Mouse (Mus musculus) forebrain, embryonic 14.5 days (tissue): Measurements from ENCODE around the gene Myom1. TPM values are rescaled to one million over a fixed set of nuclear protein-coding genes. Genes with fewer than 3 reads are reported as not detected.

Experiments
- ATAC-seq: fragments of 200-750 bp; cut with Nextera tagmentation; 2 replicates; pipeline ENCODE4 v1.8.0; 2017; ENCODE audit warnings: mild to moderate bottlenecking, moderate library complexity
- DNase-seq: peaks from one replicate; pipeline ENCODE4 v3.0.0-alpha.2; 2015; ENCODE audit warnings: low spot score
- H3K27ac ChIP-seq: fragments of 300-500 bp; sonication (generic); 2 replicates; pipeline ENCODE4 v1.5.1; 2014; ENCODE audit warnings: low read depth, mild to moderate bottlenecking, control low read depth, low read length, moderate library complexity
- H3K27me3 ChIP-seq: fragments of 300-500 bp; sonication (generic); replicated peaks from 2 replicates; pipeline ENCODE4 v1.6.1; 2014; ENCODE audit warnings: low read length, control low read depth, mixed read lengths; ENCODE audit not compliant: control insufficient read depth, insufficient read depth
- H3K36me3 ChIP-seq: fragments of 300-500 bp; sonication (generic); 2 replicates; pipeline ENCODE4 v1.6.1; 2014; ENCODE audit warnings: low read length, control low read depth; ENCODE audit not compliant: control insufficient read depth, insufficient read depth
- H3K4me1 ChIP-seq: fragments of 300-500 bp; sonication (generic); 2 replicates; pipeline ENCODE4 v1.6.1; 2014; ENCODE audit warnings: antibody characterized with exemption, low read length, control low read depth; ENCODE audit not compliant: control insufficient read depth, insufficient read depth
- H3K4me2 ChIP-seq: fragments of 300-500 bp; sonication (generic); 2 replicates; pipeline ENCODE4 v1.6.1; 2014; ENCODE audit warnings: mild to moderate bottlenecking, control low read depth, low read length
- H3K4me3 ChIP-seq: fragments of 300-500 bp; sonication (generic); 2 replicates; pipeline ENCODE4 v1.5.1; 2014; ENCODE audit warnings: low read depth, low read length, control low read depth
- H3K9ac ChIP-seq: fragments of 300-500 bp; sonication (generic); 2 replicates; pipeline ENCODE4 v1.6.1; 2014; ENCODE audit warnings: mild to moderate bottlenecking, low read length, control low read depth, moderate library complexity
- H3K9me3 ChIP-seq: fragments of 300-500 bp; sonication (generic); replicated peaks from 2 replicates; pipeline ENCODE4 v1.6.1; 2016; ENCODE audit warnings: low read length, control low read depth, mixed read lengths; ENCODE audit not compliant: control insufficient read depth
- WGBS: fragments of 180-500 bp; shearing (Covaris S2); extraction: QIAGEN DNeasy Blood & Tissue Kit; methylation state at CpG from one replicate; pipeline ENCODE4 v1.1.7; 2014; 5-methylcytosine and 5-hydroxymethylcytosine counted together
- polyA plus RNA-seq: library from polyadenylated mRNA; unstranded; fragments of >200 nt; fragmentation: Nextera tagmentation; extraction: Ambion mirVana; gene quantifications from 2 replicates; pipeline ENCODE4 v1.2.1, GENCODE M21; 2014

Gene Myom1
- polyA plus RNA-seq, 1 experiment from 2014 or later, result 1.0 TPM

DNA sequence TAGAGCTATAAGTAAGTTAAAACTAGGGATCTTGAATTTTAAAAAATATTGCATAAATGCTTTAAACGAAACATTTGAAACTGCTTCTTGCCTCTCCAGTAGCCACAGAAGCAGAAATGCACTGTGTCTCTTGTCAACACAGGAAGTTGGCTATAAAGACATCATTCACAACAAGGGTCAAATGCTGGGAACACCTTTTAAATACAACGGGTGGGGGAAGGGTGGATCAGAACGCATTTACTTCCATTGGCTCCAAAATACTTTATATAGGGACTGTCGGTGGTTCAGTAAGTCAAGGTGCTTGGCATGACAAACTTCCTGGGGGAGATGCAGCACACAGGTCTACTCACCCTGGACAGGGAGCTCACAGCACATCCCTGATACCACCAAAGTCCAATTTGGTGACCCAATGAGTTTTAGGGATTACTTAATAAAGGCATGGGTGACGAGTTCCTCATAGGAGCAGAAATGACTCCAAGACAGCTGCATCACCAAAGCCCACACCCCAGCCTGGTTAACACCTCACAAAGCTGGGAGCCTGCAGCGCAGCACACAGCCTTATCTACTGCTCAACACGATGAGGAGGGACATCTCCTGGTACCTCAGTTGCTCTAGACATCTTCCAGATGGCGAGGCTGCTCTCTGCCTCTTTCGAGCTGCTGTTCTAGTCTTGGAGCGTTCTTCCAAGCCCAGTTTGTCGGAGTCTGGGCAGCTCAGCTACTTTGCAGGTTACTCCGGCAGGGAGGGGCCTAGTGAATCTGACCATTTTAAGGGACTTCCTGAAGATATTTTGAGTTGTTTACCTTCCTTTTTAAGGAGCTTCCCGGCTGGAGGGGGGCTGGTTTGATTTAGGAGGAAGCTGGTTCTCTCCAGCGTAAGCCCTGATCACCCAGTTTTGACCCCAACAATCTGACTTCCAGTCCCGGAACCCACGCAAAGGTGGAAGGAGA is 134.2 kb downstream of the Myom1 start:
- Histone ChIP-seq H3K4me1 (no peaks in the 10 kb centered on the region), H3K4me3 (no peak overlapping the region), H3K27me3 (no peaks in the 10 kb centered on the region), H3K27ac (no peak overlapping the region), H3K9ac (no peak overlapping the region), H3K36me3 (no peaks in the 10 kb centered on the region), H3K9me3 (no peaks in the 10 kb centered on the region), H3K4me2 (no peak overlapping the region)
- no peak for ATAC-seq
- 86% methylated on average over 16 of the region's 16 CpGs for WGBS
- no peak for DNase-seq

DNA sequence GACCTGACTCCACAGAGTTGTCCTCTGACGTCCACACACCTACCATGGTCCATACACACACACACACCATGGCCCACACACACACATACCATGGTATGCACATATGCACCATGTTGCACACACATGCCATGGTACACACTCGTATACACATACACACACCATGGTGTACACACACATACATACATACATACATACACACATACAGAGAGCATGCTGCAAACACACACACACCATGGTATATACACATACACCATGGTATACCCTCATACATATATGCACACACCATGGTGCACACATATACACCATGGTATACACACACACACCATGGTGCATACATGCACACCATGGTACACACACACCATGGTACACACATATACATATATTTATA is 134.9 kb downstream of the Myom1 start:
- Histone ChIP-seq H3K9me3 (no peaks in the 10 kb centered on the region), H3K36me3 (no peaks in the 10 kb centered on the region), H3K9ac (no peak overlapping the region), H3K27me3 (no peaks in the 10 kb centered on the region), H3K4me2 (no peak overlapping the region), H3K4me1 (no peaks in the 10 kb centered on the region), H3K4me3 (no peak overlapping the region), H3K27ac (no peak overlapping the region)
- 92% methylated on average over 2 of the region's 2 CpGs for WGBS
- ATAC-seq (no peak), DNase-seq (no peak)

DNA sequence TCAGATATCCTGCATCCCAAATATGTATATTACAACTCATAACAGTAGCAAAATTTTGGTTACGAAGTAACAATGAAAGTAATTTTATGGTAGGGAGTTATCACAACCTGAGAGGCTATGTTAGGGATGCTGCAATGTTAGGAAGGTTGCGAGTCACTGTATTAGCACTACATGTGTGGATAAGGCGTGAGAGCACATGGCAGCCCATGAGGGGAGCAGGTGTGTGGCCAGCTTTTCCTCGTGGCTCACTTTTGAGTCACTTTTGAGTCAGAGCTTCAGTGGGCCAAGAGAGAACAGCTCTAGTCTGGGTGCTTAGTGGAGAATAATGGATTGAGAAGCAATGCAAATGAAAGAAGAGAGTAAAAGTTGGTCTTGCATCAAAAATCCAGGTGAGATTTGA is 139.6 kb downstream of the Myom1 start:
- H3K4me1 ChIP-seq, result no peaks in the 10 kb centered on the region
- H3K4me2 ChIP-seq, result no peak overlapping the region
- H3K27ac ChIP-seq, result no peak overlapping the region
- H3K9me3 ChIP-seq, result no peaks in the 10 kb centered on the region
- 80% methylated on average over 4 of the region's 4 CpGs for WGBS
- no peak for DNase-seq
- H3K27me3 ChIP-seq, result no peaks in the 10 kb centered on the region
- no peak overlapping the region for H3K9ac ChIP-seq
- no peak overlapping the region for H3K4me3 ChIP-seq
- ATAC-seq, result no peak
- no peaks in the 10 kb centered on the region for H3K36me3 ChIP-seq

DNA sequence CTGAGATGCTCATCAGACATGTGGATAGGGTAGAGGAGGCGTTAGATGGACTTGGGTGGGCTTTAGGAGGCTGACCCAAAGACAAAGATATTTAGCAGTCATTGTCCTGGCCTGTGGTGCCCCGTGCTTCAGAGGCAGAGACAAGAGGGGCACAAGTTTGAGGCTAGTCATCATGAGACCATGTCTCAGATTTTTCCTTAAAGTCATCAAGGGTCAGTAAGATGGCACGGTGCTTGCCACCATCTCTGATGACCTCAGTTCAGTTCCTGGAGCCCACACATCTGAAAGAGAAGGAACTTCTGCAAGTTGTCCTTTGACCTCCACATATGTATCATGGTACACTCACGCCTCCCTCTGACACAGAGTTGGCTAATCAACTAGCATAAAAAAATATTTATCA is 140.7 kb downstream of the Myom1 start:
- no peaks in the 10 kb centered on the region for H3K9me3 ChIP-seq
- H3K9ac ChIP-seq, result no peak overlapping the region
- H3K4me2 ChIP-seq, result no peak overlapping the region
- no peaks in the 10 kb centered on the region for H3K4me1 ChIP-seq
- DNase-seq (no peak), ATAC-seq (no peak)
- H3K36me3 ChIP-seq, result no peaks in the 10 kb centered on the region
- 83% methylated on average over 4 of the region's 4 CpGs for WGBS
- no peak overlapping the region for H3K27ac ChIP-seq
- no peak overlapping the region for H3K4me3 ChIP-seq
- H3K27me3 ChIP-seq, result no peaks in the 10 kb centered on the region

DNA sequence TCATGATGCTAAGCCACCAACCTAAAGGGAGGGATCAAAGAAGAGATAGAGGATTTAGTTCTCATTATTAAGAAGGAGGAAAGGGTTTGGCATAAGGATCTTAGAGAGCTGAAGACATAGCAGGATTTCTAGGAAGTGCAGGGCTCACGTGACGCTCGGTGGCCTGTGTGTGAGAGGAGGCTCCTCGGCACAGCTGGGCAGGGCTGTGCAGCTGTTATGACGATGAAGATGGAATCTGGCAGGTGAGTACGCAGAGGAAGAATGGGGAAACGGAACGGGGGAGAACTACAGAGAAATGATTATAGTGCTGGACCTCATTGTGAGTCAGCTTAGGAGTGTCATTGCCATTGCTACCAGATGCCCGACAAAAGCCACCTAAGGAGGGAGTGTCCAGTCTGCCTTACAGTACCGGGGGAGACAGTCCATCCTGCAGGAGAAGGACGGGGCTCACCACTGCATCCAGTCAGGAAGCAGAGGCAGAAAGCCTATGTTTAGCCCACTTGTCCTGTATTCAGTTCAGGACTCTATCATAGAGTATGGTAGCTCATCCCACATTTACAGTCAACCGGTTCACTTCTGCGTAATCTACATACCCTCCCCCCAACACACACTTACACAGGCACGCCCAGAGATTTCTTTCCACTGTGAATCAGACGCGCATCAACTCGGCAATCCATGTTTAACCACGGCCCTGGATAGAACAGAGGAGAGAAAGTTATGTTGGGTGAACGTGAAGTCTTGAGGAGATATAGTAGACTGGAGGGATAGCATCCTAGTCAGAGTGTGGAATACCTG is 142.1 kb downstream of the Myom1 start:
- no peaks in the 10 kb centered on the region for H3K9me3 ChIP-seq
- no peak overlapping the region for H3K4me3 ChIP-seq
- DNase-seq (no peak), ATAC-seq (no peak)
- H3K27me3 ChIP-seq, result no peaks in the 10 kb centered on the region
- no peaks in the 10 kb centered on the region for H3K36me3 ChIP-seq
- no peak overlapping the region for H3K27ac ChIP-seq
- 91% methylated on average over 19 of the region's 19 CpGs for WGBS
- no peak overlapping the region for H3K9ac ChIP-seq
- H3K4me1 ChIP-seq, result no peaks in the 10 kb centered on the region
- H3K4me2 ChIP-seq, result no peak overlapping the region

DNA sequence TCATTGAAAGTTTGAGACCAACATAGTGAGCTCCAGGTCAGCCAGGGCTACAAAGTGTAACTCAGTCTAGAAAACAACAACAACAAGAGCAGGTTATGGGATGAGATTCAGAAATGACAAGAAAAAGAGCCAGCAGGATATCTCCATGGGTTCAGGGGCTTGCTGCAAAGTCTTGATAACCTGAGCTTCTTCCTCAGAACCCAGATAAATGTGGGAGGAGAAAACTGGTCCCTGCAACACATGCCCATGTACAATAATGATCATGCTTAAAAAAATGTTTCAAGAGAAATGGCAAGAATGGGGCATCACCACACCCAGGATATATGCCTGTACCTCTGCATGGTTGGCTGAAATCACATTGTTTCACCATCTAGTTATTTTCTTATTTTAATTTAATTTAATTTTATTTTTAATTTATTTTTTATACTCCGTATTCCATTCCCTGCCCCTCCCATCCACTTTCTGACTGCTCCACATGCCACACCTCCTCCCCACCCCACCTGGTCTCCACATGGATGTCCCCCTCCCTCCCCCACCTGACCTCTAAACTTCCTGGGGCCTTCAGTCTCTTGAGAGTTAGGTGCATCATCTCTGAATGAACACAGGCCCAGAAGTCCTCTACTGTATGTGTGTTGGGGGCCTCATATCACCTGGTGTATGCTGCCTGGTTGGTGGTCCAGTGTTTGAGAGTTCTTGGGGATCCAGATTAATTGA is 143.0 kb downstream of the Myom1 start:
- no peak for ATAC-seq
- no peaks in the 10 kb centered on the region for H3K27me3 ChIP-seq
- 91% methylated on average over 1 of the region's 1 CpGs for WGBS

DNA sequence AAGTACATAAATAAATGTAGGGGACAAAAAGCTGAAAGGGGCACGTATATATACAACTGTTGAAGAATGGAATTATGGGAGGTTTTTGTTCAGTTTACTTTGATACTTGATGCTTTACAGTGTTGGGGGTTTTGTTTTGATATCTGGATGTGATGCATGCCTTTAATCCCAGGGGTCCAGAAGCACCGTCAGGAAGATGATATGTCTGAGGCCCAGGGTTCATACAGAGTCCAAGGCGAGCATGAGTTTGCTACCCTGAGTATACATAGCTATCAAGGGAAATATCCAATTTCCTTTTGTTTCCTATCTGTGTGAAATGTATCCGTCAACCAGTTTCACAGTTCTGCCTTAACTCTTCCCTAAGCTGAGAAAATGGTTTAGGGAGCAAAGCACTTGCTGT is 150.9 kb downstream of the Myom1 start:
- H3K9me3 ChIP-seq, result no peaks in the 10 kb centered on the region
- H3K27me3 ChIP-seq, result no peaks in the 10 kb centered on the region
- ATAC-seq (no peak), DNase-seq (no peak)
- H3K4me3 ChIP-seq, result no peak overlapping the region
- H3K4me2 ChIP-seq, result no peak overlapping the region
- WGBS, result 79% methylated on average over 4 of the region's 4 CpGs
- H3K27ac ChIP-seq, result no peak overlapping the region
- H3K36me3 ChIP-seq, result no peaks in the 10 kb centered on the region
- no peak overlapping the region for H3K9ac ChIP-seq
- 0 out of 2 replicates have a peak, but pooled peaks cover 3% of the 10 kb centered on the region for H3K4me1 ChIP-seq

More for the DNA sequence above, 143.0 kb downstream of the Myom1 start:
- Histone ChIP-seq H3K4me3 (no peak overlapping the region), H3K4me2 (no peak overlapping the region), H3K4me1 (no peaks in the 10 kb centered on the region), H3K9me3 (no peaks in the 10 kb centered on the region), H3K9ac (no peak overlapping the region), H3K36me3 (no peaks in the 10 kb centered on the region), H3K27ac (no peak overlapping the region)
- DNase-seq, result no peak

DNA sequence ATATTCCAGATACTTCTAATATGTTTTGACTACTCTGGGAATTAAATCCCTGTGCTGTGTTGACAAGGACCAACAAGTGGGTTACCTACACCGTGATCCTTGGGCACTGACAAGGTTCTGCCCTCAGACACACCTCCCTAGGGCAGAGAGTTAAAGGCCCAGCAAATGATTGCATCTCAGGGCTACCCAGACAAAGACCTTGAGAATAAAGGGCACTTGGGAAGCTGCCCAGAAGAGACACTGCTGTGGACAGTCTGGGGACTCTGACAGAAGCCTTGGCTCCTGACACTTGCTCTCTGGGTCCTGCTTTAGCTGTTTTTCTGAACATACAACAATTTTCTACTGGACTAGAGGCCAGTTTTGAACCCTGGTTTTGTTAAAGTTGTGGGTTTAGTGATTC is 152.8 kb downstream of the Myom1 start:
- H3K36me3 ChIP-seq, result no peaks in the 10 kb centered on the region
- H3K27ac ChIP-seq, result no peak overlapping the region
- ATAC-seq (no peak), DNase-seq (no peak)
- H3K9ac ChIP-seq, result no peak overlapping the region
- no peaks in the 10 kb centered on the region for H3K27me3 ChIP-seq
- H3K4me1 ChIP-seq, result peaks cover 8% of the 10 kb centered on the region; the same call in 1 of the 2 replicates
- WGBS, result 40% methylated on average over 1 of the region's 1 CpGs
- no peak overlapping the region for H3K4me3 ChIP-seq
- H3K9me3 ChIP-seq, result no peaks in the 10 kb centered on the region
- no peak overlapping the region for H3K4me2 ChIP-seq
